Mouse (Mus musculus) monocyte, adult 59 days (primary cell): ENCODE results near the gene Dhrs1. TPM values are rescaled to one million over a fixed set of nuclear protein-coding genes. Genes with fewer than 3 reads are reported as not detected.

Experiments
- total RNA-seq, 2 experiments: library from RNA; stranded (reverse); gene quantifications; one replicate each; pipeline ENCODE4 v1.2.4; 2023

Dhrs1 gene
- total RNA-seq, result 10 to 100 TPM; 61.5 to 82.7 TPM

GRCm38 (mm10) chr14:55745180-55745860, at the start of gene Dhrs1, which contains the start of gene Nop9:
TSS of gene Dhrs1 (minus strand) at chr14:55745690.
TSS of gene Nop9 (plus strand) at chr14:55745693.

GRCm38 (mm10) chr14:55788256-55789050, 43.0 kb upstream of the Dhrs1 start, which contains the start of gene Ripk3:
TSS of gene Ripk3 (minus strand) at chr14:55788865.

GRCm38 (mm10) chr14:55783958-55784235, 38.4 kb upstream of the Dhrs1 start, which contains the start of gene Adcy4:
TSS of gene Adcy4 (minus strand) at chr14:55784095.

GRCm38 (mm10) chr14:55765696-55766095, 20.2 kb upstream of the Dhrs1 start, which contains the start of gene Ltb4r1:
TSS of gene Ltb4r1 (plus strand) at chr14:55765962.

GRCm38 (mm10) chr14:55761163-55761562, 15.7 kb upstream of the Dhrs1 start, which contains the start of gene Ltb4r2:
TSS of gene Ltb4r2 (plus strand) at chr14:55761428.

GRCm38 (mm10) chr14:55758363-55758784, 12.9 kb upstream of the Dhrs1 start, which contains the start of gene Cideb:
TSS of gene Cideb (minus strand) at chr14:55758458.

GRCm38 (mm10) chr14:55721700-55722437, 23.6 kb downstream of the Dhrs1 start, which contains the start of gene Rabggta:
TSS of gene Rabggta (minus strand) at chr14:55722263.

GRCm38 (mm10) chr14:55713729-55714122, 31.8 kb downstream of the Dhrs1 start, which contains the start of gene Tgm1:
TSS of gene Tgm1 (minus strand) at chr14:55713926.

Other genes with a start within 250 kb of the Dhrs1 start
- not detected for gene Cpne6, start 235.2 kb downstream of the Dhrs1 start, total RNA-seq
- gene Nrl, start 220.7 kb downstream of the Dhrs1 start, total RNA-seq, result not detected
- 10 to 100 TPM; 25.6 to 25.8 TPM for gene Pck2, start 205.4 kb downstream of the Dhrs1 start, total RNA-seq
- gene Dcaf11, start 185.7 kb downstream of the Dhrs1 start, total RNA-seq, result 10 to 100 TPM; 69.5 to 86.4 TPM
- 1 to 10 TPM; 5.8 to 7.1 TPM for gene A730061H03Rik, start 185.3 kb downstream of the Dhrs1 start, total RNA-seq
- gene Fitm1, start 170.1 kb downstream of the Dhrs1 start, total RNA-seq, result not detected
- 100 to 1,000 TPM; 242 to 257 TPM for gene Psme1, start 167.6 kb downstream of the Dhrs1 start, total RNA-seq
- 10 to 100 TPM in 1 of 2 experiments, 1 to 10 TPM in 1; 7.3 to 11.2 TPM for gene Emc9, start 160.4 kb downstream of the Dhrs1 start, total RNA-seq
- gene Psme2, start 154.6 kb downstream of the Dhrs1 start, total RNA-seq, result 100 to 1,000 TPM; 340 to 355 TPM
- gene Rnf31, start 154.0 kb downstream of the Dhrs1 start, total RNA-seq, result 10 to 100 TPM; 72.7 to 87.7 TPM
- 100 to 1,000 TPM; 103 to 113 TPM for gene Irf9, start 142.1 kb downstream of the Dhrs1 start, total RNA-seq
- not detected for gene Rec8, start 127.7 kb downstream of the Dhrs1 start, total RNA-seq
- 10 to 100 TPM; 27.8 to 33.7 TPM for gene Ipo4, start 109.7 kb downstream of the Dhrs1 start, total RNA-seq
- 1 to 10 TPM; 2.0 to 3.1 TPM for gene Gm49378, start 107.8 kb downstream of the Dhrs1 start, total RNA-seq
- 10 to 100 TPM; 43.7 to 44.6 TPM for gene Tm9sf1, start 101.9 kb downstream of the Dhrs1 start, total RNA-seq
- 1 to 10 TPM; 2.0 to 2.1 TPM for gene Tssk4, start 95.5 kb downstream of the Dhrs1 start, total RNA-seq
- gene Mdp1, start 85.2 kb downstream of the Dhrs1 start, total RNA-seq, result 10 to 100 TPM; 32.1 to 40.0 TPM
- 10 to 100 TPM; 26.1 to 29.0 TPM for gene Gmpr2, start 73.7 kb downstream of the Dhrs1 start, total RNA-seq
- gene Nedd8, start 73.6 kb downstream of the Dhrs1 start, total RNA-seq, result 100 to 1,000 TPM; 227 to 260 TPM
- 10 to 100 TPM; 64.2 to 64.6 TPM for gene Tinf2, start 63.9 kb downstream of the Dhrs1 start, total RNA-seq
- 10 to 100 TPM; 12.0 to 21.3 TPM for gene Tgm1, start 31.8 kb downstream of the Dhrs1 start, total RNA-seq
- 10 to 100 TPM; 45.5 to 46.2 TPM for gene Rabggta, start 23.4 kb downstream of the Dhrs1 start, total RNA-seq
- gene Nop9, start within 50 bp of the Dhrs1 start, total RNA-seq, result 10 to 100 TPM; 19.2 to 28.9 TPM
- gene Cideb, start 12.8 kb upstream of the Dhrs1 start, total RNA-seq, result under 1 TPM in 1 of 2 experiments, not detected in 1; 0.42 TPM
- gene Ltb4r2, start 15.7 kb upstream of the Dhrs1 start, total RNA-seq, result under 1 TPM; 0.46 to 0.63 TPM
- 10 to 100 TPM; 57.1 to 61.8 TPM for gene Ltb4r1, start 20.3 kb upstream of the Dhrs1 start, total RNA-seq
- gene Adcy4, start 38.4 kb upstream of the Dhrs1 start, total RNA-seq, result 1 to 10 TPM; 5.0 to 7.3 TPM
- gene Ripk3, start 43.2 kb upstream of the Dhrs1 start, total RNA-seq, result 100 to 1,000 TPM; 113 to 122 TPM
- gene Nfatc4, start 77.5 kb upstream of the Dhrs1 start, total RNA-seq, result not detected
- gene Nynrin, start 108.3 kb upstream of the Dhrs1 start, total RNA-seq, result 1 to 10 TPM; 5.9 to 8.2 TPM
- gene Cbln3, start 138.7 kb upstream of the Dhrs1 start, total RNA-seq, result under 1 TPM in 1 of 2 experiments, not detected in 1; 0.09 TPM
- 10 to 100 TPM; 51.6 to 59.0 TPM for gene Khnyn, start 139.3 kb upstream of the Dhrs1 start, total RNA-seq
- gene Sdr39u1, start 154.6 kb upstream of the Dhrs1 start, total RNA-seq, result under 1 TPM; 0.88 to 0.97 TPM
- gene Cma1, start 199.0 kb upstream of the Dhrs1 start, total RNA-seq, result not detected
- not detected for gene Cma2, start 205.3 kb upstream of the Dhrs1 start, total RNA-seq